Mouse (Mus musculus): ENCODE measurements around the gene Cog5. TPM values are rescaled to one million over a fixed set of nuclear protein-coding genes. Genes with fewer than 3 reads are reported as not detected.

Gene Cog5
- total and polyA plus RNA-seq, 3 experiments: 27.1 to 28.4 TPM; not detected in 1

- no peak overlapping the region for H3K9ac ChIP-seq (ENCODE audit: control insufficient read depth, low read depth, low read length, poor library complexity, severe bottlenecking)
- no peak overlapping the region for H3K27ac ChIP-seq (ENCODE audit: control insufficient read depth, low read depth, low read length)
- no peak overlapping the region for H3K4me3 ChIP-seq (ENCODE audit: control insufficient read depth in 1 of 2, insufficient read depth in 1 of 2, low read depth in 2 of 2, low read length in 2 of 2)
- no peak for TF ChIP-seq POLR2A (IDR thresholded peaks at IDR 0.05; ENCODE audit: control insufficient read depth in 1 of 2, insufficient read depth in 1 of 2, low read depth in 1 of 2, low read length in 2 of 2, poor library complexity in 1 of 2)
- TF ChIP-seq HCFC1 (IDR thresholded peaks at IDR 0.05; ENCODE audit: low read depth, low read length): no peak
- no peak for TF ChIP-seq ZC3H11A (IDR thresholded peaks at IDR 0.05; ENCODE audit: low read depth, low read length)
- no peak for TF ChIP-seq MEF2A (IDR thresholded peaks at IDR 0.05; ENCODE audit: extremely low read depth, insufficient replicate concordance, low read depth, low read length, poor library complexity, severe bottlenecking)
- TF ChIP-seq NELFE (IDR thresholded peaks at IDR 0.05; ENCODE audit: low read depth, low read length): no peak
- no peak for TF ChIP-seq RCOR1 (IDR thresholded peaks at IDR 0.05; ENCODE audit: low read depth, low read length)
- no peak for TF ChIP-seq GATA1 (IDR thresholded peaks at IDR 0.05; ENCODE audit: low read depth, low read length)
- TF ChIP-seq CHD2 (IDR thresholded peaks at IDR 0.05; ENCODE audit: low read length): no peak
- no peak for TF ChIP-seq TAL1 (IDR thresholded peaks at IDR 0.05; ENCODE audit: low read length)
- no peak for TF ChIP-seq POLR2AphosphoS2 (IDR thresholded peaks at IDR 0.05; ENCODE audit: low read length)
- no peak for TF ChIP-seq NRF1 (IDR thresholded peaks at IDR 0.05; ENCODE audit: insufficient read depth, low read depth, low read length, poor library complexity, severe bottlenecking)
- no peak for TF ChIP-seq USF1 (IDR thresholded peaks at IDR 0.05; ENCODE audit: low read depth, low read length)
- TF ChIP-seq MXI1 (IDR thresholded peaks at IDR 0.05; ENCODE audit: low read depth, low read length): no peak
- TF ChIP-seq POLR2AphosphoS5 (IDR thresholded peaks at IDR 0.05; ENCODE audit: borderline replicate concordance, low read depth, low read length): no peak
- no peaks in the 10 kb centered on the region for H3K4me1 ChIP-seq (ENCODE audit: control insufficient read depth in 1 of 2, insufficient read depth in 2 of 2, low read length in 2 of 2)
- H3K79me2 ChIP-seq (ENCODE audit: control insufficient read depth, insufficient read depth, low read length, poor library complexity): no peaks in the 10 kb centered on the region
- DNase-seq (ENCODE audit: low read depth, low spot score): no peak
- H3K9me3 ChIP-seq (replicated peaks; ENCODE audit: insufficient read depth, low read length): no peaks in the 10 kb centered on the region
- no peaks in the 10 kb centered on the region for H3K27me3 ChIP-seq (ENCODE audit: control insufficient read depth in 1 of 2, insufficient read depth in 2 of 2, low read length in 2 of 2)
- no peaks in the 10 kb centered on the region; a peak in 1 of 4 replicates for H3K36me3 ChIP-seq (ENCODE audit: control insufficient read depth in 1 of 2, insufficient read depth in 2 of 2, low read length in 2 of 2)
Observed at GRCm38 (mm10) chr12:31819096-31819495, 164.4 kb downstream of the Cog5 start.

DNA sequence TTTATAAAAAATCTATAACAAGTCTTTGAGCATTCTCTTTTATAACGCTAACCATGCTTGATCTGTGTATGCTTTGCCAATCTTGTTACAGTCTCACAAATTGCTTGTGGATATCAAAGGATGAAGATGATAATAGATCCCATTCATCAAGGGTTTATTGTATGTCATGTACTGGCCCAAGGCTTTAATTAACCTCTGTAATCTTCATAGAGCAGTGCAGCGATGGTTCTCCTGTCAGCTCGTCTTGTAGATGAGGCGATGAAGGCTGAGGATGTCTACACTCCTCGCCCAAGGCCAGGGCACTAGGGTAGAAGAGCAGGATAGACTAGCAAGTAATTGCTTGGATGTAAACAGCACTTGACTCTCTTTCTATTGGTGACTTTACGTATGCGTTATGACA is 164.9 kb downstream of the Cog5 start:
- no peak for TF ChIP-seq CHD1 (IDR thresholded peaks at IDR 0.05; ENCODE audit: low read depth, low read length)
- TF ChIP-seq ELF1 (IDR thresholded peaks at IDR 0.05; ENCODE audit: low read depth, low read length): no peak
- TF ChIP-seq MYC (IDR thresholded peaks at IDR 0.05; ENCODE audit: low read depth, low read length): no peak
- TF ChIP-seq SIN3A (IDR thresholded peaks at IDR 0.05; ENCODE audit: low read length): no peak
- no peak for TF ChIP-seq RCOR1 (IDR thresholded peaks at IDR 0.05; ENCODE audit: low read depth, low read length)
- no peak for TF ChIP-seq UBTF (IDR thresholded peaks at IDR 0.05; ENCODE audit: borderline replicate concordance, insufficient read depth, low read depth, low read length)
- TF ChIP-seq TAL1 (IDR thresholded peaks at IDR 0.05; ENCODE audit: low read length): no peak
- no peak for TF ChIP-seq SMC3 (IDR thresholded peaks at IDR 0.05; ENCODE audit: low read depth, low read length)
- TF ChIP-seq ZMIZ1 (IDR thresholded peaks at IDR 0.05; ENCODE audit: low read depth, low read length): no peak
- TF ChIP-seq GATA1 (IDR thresholded peaks at IDR 0.05; ENCODE audit: low read depth, low read length): no peak
- no peak for TF ChIP-seq MXI1 (IDR thresholded peaks at IDR 0.05; ENCODE audit: low read depth, low read length)
- no peak for TF ChIP-seq NRF1 (IDR thresholded peaks at IDR 0.05; ENCODE audit: insufficient read depth, low read depth, low read length, poor library complexity, severe bottlenecking)

More for the DNA sequence above, 164.9 kb downstream of the Cog5 start:
- H3K4me3 ChIP-seq (ENCODE audit: control insufficient read depth in 1 of 2, insufficient read depth in 1 of 2, low read depth in 2 of 2, low read length in 2 of 2): no peak overlapping the region
- H3K27ac ChIP-seq (ENCODE audit: control insufficient read depth, low read depth, low read length): no peak overlapping the region
- no peaks in the 10 kb centered on the region for H3K4me1 ChIP-seq (ENCODE audit: control insufficient read depth in 1 of 2, insufficient read depth in 2 of 2, low read length in 2 of 2)
- no peak for DNase-seq (ENCODE audit: low read depth, low spot score)
- no peaks in the 10 kb centered on the region; a peak in 1 of 4 replicates for H3K36me3 ChIP-seq (ENCODE audit: control insufficient read depth in 1 of 2, insufficient read depth in 2 of 2, low read length in 2 of 2)
- no peak overlapping the region for H3K9ac ChIP-seq (ENCODE audit: control insufficient read depth, low read depth, low read length, poor library complexity, severe bottlenecking)
- no peaks in the 10 kb centered on the region for H3K27me3 ChIP-seq (ENCODE audit: control insufficient read depth in 1 of 2, insufficient read depth in 2 of 2, low read length in 2 of 2)
- no peaks in the 10 kb centered on the region for H3K9me3 ChIP-seq (replicated peaks; ENCODE audit: insufficient read depth, low read length)
- H3K79me2 ChIP-seq (ENCODE audit: control insufficient read depth, insufficient read depth, low read length, poor library complexity): no peaks in the 10 kb centered on the region
